Mouse (Mus musculus) neural tube, embryonic 11.5 days (tissue): ENCODE data around the gene Tpcn2. TPM values are rescaled to one million over a fixed set of nuclear protein-coding genes. Genes with fewer than 3 reads are reported as not detected.

Source experiments
- ATAC-seq: fragments of 200-750 bp; cut with Nextera tagmentation; 2 replicates; pipeline ENCODE4 v1.8.0; 2017; ENCODE audit warnings: moderate number of reproducible peaks, mild to moderate bottlenecking, moderate TSS enrichment, moderate library complexity; ENCODE audit not compliant: insufficient read depth, low FRiP score, low TSS enrichment
- DNase-seq: peaks from one replicate; pipeline ENCODE4 v3.0.0-alpha.2; 2015; ENCODE audit warnings: low spot score
- H3K27ac ChIP-seq: fragments of 300-500 bp; sonication (generic); 2 replicates; pipeline ENCODE4 v1.5.1; 2014; ENCODE audit warnings: low read depth, mild to moderate bottlenecking, low read length
- H3K27me3 ChIP-seq: fragments of 300-500 bp; sonication (generic); 2 replicates; pipeline ENCODE4 v1.6.1; 2014; ENCODE audit warnings: mild to moderate bottlenecking, low read length, mixed read lengths; ENCODE audit not compliant: control insufficient read depth, insufficient read depth
- H3K36me3 ChIP-seq: fragments of 300-500 bp; sonication (generic); 2 replicates; pipeline ENCODE4 v1.6.1; 2014; ENCODE audit warnings: mild to moderate bottlenecking, low read length, moderate library complexity, mixed read lengths; ENCODE audit not compliant: control insufficient read depth, insufficient read depth
- H3K4me1 ChIP-seq: fragments of 300-500 bp; sonication (generic); 2 replicates; pipeline ENCODE4 v1.6.1; 2014; ENCODE audit warnings: low read length, mixed read lengths; ENCODE audit not compliant: control insufficient read depth, insufficient read depth
- H3K4me2 ChIP-seq: fragments of 300-500 bp; sonication (generic); 2 replicates; pipeline ENCODE4 v1.6.1; 2014; ENCODE audit warnings: low read depth, mild to moderate bottlenecking, moderate library complexity
- H3K4me3 ChIP-seq: fragments of 300-500 bp; sonication (generic); 2 replicates; pipeline ENCODE4 v1.5.1; 2014; ENCODE audit warnings: low read depth, low read length
- H3K9ac ChIP-seq: fragments of 300-500 bp; sonication (generic); 2 replicates; pipeline ENCODE4 v1.6.1; 2014; ENCODE audit warnings: mild to moderate bottlenecking, low read length
- H3K9me3 ChIP-seq: fragments of 300-500 bp; sonication (generic); 2 replicates; pipeline ENCODE4 v1.6.1; 2016; ENCODE audit warnings: low read length; ENCODE audit not compliant: control insufficient read depth
- WGBS: fragments of 180-500 bp; shearing (Covaris S2); extraction: QIAGEN DNeasy Blood & Tissue Kit; methylation state at CpG from one replicate; pipeline ENCODE4 v1.1.7; 2014; 5-methylcytosine and 5-hydroxymethylcytosine counted together
- polyA plus RNA-seq: library from polyadenylated mRNA; unstranded; fragments of >200 nt; fragmentation: Nextera tagmentation; extraction: Ambion mirVana; gene quantifications from 2 replicates; pipeline ENCODE4 v1.2.1, GENCODE M21; 2014

Tpcn2 gene
- polyA plus RNA-seq, 1 experiment from 2014 or later = 1.8 TPM

DNA sequence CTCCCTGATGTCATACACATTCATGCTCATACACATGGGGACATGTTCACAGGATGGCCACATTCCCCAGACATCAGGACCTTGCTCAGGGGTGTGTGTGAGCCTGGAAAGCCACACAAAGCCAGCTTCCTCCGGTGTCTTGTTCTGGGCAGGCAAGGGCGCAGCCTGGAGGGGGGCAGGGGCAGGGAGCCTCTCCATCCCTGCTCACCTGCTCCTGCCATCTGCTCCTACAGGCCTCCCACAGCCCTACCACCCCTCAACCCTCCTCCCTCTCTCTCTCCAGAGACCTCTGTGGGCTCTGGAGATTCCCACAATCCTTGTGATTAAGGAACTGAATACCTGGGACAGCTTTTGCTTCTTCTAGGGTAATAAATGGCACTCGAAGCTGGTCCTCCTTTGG is 132.0 kb downstream of the Tpcn2 start:
- 83% methylated on average over 3 of the region's 3 CpGs for WGBS
- ATAC-seq (no peak), DNase-seq (no peak)
- Histone ChIP-seq H3K9ac (no peak overlapping the region), H3K4me2 (no peak overlapping the region), H3K4me3 (no peak overlapping the region), H3K27ac (no peak overlapping the region), H3K4me1 (no peaks in the 10 kb centered on the region), H3K9me3 (no peaks in the 10 kb centered on the region), H3K27me3 (no peaks in the 10 kb centered on the region), H3K36me3 (no peaks in the 10 kb centered on the region)

GRCm38 (mm10) chr7:145148902-145149301 is 134.9 kb downstream of the Tpcn2 start:
- Histone ChIP-seq H3K36me3 (no peaks in the 10 kb centered on the region), H3K9ac (no peak overlapping the region)
- WGBS = 89% methylated on average over 4 of the region's 4 CpGs

DNA sequence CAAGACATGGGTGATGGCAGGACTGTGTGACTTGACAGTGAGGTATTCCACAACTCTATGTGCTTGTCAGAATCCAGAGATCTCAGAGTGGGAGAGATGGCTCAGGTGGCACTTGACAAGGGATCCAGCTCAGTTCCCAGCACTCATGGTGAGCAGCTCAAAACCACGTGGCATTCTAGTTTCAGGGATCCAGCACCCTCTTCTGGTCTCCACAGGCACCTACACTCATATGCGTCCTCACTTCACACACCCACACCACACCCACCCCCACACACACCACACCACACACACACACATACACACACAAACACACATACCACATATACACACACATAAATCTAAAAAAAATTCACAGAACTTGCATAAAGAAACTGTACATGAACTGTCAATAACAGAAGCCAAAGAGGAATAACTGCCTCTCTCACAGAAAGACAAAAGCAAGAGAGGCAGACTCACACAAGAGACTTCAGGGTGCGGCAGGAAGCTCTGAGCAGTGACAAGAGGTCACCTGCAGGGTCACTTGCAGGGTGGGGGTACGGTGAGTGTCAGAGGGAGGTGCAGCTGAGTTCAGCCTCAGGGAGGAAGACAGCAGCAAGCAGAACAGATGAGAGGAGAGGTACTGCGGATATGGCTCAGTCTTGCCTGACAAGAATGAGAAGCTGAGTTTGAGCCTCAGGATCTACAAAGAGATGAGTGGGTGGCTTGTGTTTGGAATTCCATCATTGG is 135.7 kb downstream of the Tpcn2 start:
- H3K4me2 ChIP-seq = no peak overlapping the region
- H3K4me1 ChIP-seq = no peaks in the 10 kb centered on the region
- H3K9ac ChIP-seq = no peak overlapping the region
- no peaks in the 10 kb centered on the region for H3K27me3 ChIP-seq
- no peak for DNase-seq
- no peak for ATAC-seq
- no peak overlapping the region for H3K4me3 ChIP-seq
- no peaks in the 10 kb centered on the region for H3K9me3 ChIP-seq
- no peaks in the 10 kb centered on the region for H3K36me3 ChIP-seq
- no peak overlapping the region for H3K27ac ChIP-seq
- 82% methylated on average over 5 of the region's 5 CpGs for WGBS

More at GRCm38 (mm10) chr7:145148902-145149301, 134.9 kb downstream of the Tpcn2 start:
- Histone ChIP-seq H3K9me3 (no peaks in the 10 kb centered on the region), H3K4me2 (no peak overlapping the region), H3K27ac (no peak overlapping the region), H3K27me3 (no peaks in the 10 kb centered on the region), H3K4me1 (no peaks in the 10 kb centered on the region), H3K4me3 (no peak overlapping the region)
- DNase-seq (no peak), ATAC-seq (no peak)

DNA sequence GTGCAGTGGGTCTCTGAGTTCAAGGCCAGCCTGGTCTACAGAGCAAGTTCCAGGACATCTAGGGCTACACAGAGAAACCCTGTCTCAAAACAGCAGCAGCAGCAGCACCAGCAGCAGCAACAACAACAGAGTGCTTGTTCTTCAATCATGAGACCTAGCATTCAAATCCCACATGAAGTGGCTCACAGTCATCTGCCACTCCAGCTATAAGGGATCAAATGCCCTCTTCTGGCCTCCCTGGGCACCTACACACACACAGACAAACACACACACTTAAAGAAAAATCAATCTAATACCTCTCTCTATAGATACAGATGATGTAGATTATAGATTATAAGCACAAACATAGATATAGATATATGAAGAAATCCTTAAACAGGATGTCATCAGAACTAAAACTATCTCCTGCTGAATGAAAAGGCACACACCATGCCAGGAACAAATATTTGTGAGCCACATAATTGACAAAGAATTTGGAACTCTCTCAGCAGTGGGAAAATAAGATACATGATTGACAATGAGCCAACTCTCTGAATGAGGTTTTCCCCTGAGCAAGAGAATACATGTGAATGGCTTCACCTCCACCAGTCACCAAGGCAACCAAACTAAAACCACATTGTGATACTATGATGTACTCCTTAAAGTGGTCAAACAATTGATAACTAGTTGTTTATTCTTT is 137.4 kb downstream of the Tpcn2 start:
- Histone ChIP-seq H3K9ac (no peak overlapping the region), H3K4me2 (no peak overlapping the region), H3K36me3 (no peaks in the 10 kb centered on the region), H3K27ac (no peak overlapping the region), H3K4me1 (no peaks in the 10 kb centered on the region), H3K9me3 (no peaks in the 10 kb centered on the region), H3K4me3 (no peak overlapping the region), H3K27me3 (no peaks in the 10 kb centered on the region)
- DNase-seq (no peak), ATAC-seq (no peak)

- Histone ChIP-seq H3K4me3 (no peak overlapping the region), H3K4me1 (no peaks in the 10 kb centered on the region), H3K4me2 (no peak overlapping the region), H3K9ac (no peak overlapping the region), H3K36me3 (no peaks in the 10 kb centered on the region), H3K9me3 (no peaks in the 10 kb centered on the region), H3K27ac (no peak overlapping the region), H3K27me3 (no peaks in the 10 kb centered on the region)
- ATAC-seq (no peak), DNase-seq (no peak)
- WGBS = 71% methylated on average over 3 of the region's 3 CpGs
Observed at GRCm38 (mm10) chr7:145143502-145144070, 140.2 kb downstream of the Tpcn2 start.

GRCm38 (mm10) chr7:145140656-145141055 is 143.2 kb downstream of the Tpcn2 start:
- H3K27ac ChIP-seq = no peak overlapping the region
- no peaks in the 10 kb centered on the region for H3K27me3 ChIP-seq
- no peaks in the 10 kb centered on the region for H3K4me1 ChIP-seq
- 84% methylated on average over 2 of the region's 2 CpGs for WGBS
- no peaks in the 10 kb centered on the region for H3K9me3 ChIP-seq
- no peak overlapping the region for H3K9ac ChIP-seq
- H3K4me3 ChIP-seq = no peak overlapping the region
- DNase-seq (no peak), ATAC-seq (no peak)
- H3K36me3 ChIP-seq = no peaks in the 10 kb centered on the region
- H3K4me2 ChIP-seq = no peak overlapping the region

DNA sequence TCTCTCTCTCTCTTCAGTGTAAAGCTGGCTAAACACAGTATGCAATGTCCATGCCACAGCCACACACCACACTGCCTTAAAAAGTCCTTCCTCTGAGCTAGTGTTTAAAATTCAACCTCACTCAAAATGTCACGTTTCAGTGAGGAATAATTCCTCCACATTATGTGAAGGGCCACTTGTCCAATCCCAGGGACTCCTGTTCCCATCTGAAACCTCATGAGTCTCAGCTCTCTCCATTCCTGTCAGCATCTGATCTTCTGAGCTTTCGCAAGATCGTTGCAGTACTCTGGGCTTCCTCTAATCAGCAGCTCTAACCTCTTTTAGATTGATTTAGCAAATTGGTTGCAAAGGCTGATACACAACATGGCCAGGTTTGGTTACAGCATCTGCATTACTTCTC is 144.2 kb downstream of the Tpcn2 start:
- Histone ChIP-seq H3K4me2 (no peak overlapping the region), H3K9ac (no peak overlapping the region), H3K27ac (no peak overlapping the region), H3K27me3 (no peaks in the 10 kb centered on the region), H3K9me3 (no peaks in the 10 kb centered on the region), H3K4me1 (no peaks in the 10 kb centered on the region), H3K4me3 (no peak overlapping the region), H3K36me3 (no peaks in the 10 kb centered on the region)
- DNase-seq = no peak
- ATAC-seq = no peak
- 90% methylated on average over 3 of the region's 3 CpGs for WGBS

DNA sequence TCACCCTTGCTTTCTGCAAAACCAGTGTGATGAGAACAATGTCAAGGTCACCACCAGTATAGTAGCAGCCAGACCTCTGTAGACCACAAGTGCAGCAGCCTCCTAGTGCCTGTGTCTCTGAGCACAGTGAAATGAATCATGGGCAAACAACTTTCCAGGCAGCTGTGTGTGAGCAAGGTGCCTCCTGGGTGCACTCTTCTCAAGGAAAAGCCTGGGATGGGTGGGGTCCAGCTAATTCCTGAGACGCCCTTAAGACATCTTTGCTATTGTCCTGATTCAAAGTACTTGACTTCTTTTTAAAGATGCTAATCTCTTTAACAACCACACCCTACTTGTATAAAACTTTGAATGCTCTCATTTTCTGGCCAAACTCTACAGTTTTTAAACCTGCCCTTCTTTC is 144.7 kb downstream of the Tpcn2 start:
- DNase-seq = no peak
- H3K27me3 ChIP-seq = no peaks in the 10 kb centered on the region
- 92% methylated on average over 1 of the region's 1 CpGs for WGBS
- no peak overlapping the region for H3K9ac ChIP-seq
- H3K4me3 ChIP-seq = no peak overlapping the region
- no peak overlapping the region for H3K27ac ChIP-seq
- H3K36me3 ChIP-seq = no peaks in the 10 kb centered on the region
- no peak overlapping the region for H3K4me2 ChIP-seq
- no peak for ATAC-seq
- H3K9me3 ChIP-seq = no peaks in the 10 kb centered on the region
- no peaks in the 10 kb centered on the region for H3K4me1 ChIP-seq

GRCm38 (mm10) chr7:145137871-145138270 is 145.9 kb downstream of the Tpcn2 start:
- H3K9me3 ChIP-seq = no peaks in the 10 kb centered on the region
- no peaks in the 10 kb centered on the region for H3K27me3 ChIP-seq
- H3K4me3 ChIP-seq = no peak overlapping the region
- no peak overlapping the region for H3K9ac ChIP-seq
- H3K27ac ChIP-seq = no peak overlapping the region
- DNase-seq (no peak), ATAC-seq (no peak)
- 78% methylated on average over 1 of the region's 1 CpGs for WGBS
- H3K4me1 ChIP-seq = no peaks in the 10 kb centered on the region
- H3K4me2 ChIP-seq = no peak overlapping the region
- H3K36me3 ChIP-seq = no peaks in the 10 kb centered on the region
